Mouse (Mus musculus): ENCODE data around the gene Gm49369.
"Not testable (repeated sequence)": the region's sequence is repeated elsewhere in the genome, so short reads cannot be mapped to it uniquely, and the experiment has no call there.

Gm49369 gene

DNA sequence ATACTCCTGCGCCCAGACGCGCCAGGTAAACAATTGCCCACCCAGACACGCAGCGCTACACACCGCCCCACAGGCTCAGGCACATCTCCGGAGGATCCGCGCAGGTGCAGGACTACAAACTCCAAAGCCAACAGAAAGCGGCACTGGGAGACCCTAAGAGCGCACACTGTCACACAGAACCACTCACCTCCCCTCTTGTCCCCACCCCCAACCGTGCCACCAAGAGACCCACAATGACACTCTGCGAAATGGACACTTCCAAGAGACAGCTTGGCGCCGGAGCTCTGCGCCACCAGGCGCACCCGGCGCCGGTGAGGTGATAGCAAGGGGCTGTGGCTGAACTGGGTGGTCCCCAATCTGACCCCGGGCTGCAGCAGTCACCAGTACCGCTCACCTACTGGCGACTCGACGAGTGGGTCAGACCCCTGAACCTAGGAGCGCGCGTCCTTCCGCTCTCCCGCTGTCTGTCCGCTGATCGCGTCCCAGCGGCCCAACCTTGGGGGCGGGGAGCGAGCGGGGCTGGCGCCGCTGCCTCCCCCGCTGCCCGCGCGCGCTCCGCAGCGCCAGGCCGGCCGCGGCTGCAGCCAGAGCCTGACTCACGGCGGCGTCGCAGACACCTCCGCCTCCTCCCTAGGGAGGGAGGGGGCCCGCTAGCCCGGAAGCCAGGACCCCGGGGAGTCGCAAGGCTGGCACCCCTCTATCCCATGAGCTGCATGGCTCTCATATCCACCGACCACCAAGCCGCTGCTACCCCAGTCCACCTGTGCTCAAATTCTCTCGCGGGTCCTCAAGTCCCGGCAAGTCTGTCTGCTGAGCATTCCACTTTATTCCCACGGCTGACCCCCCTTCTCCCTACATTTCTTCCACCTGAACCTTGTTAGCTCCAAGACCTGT lies 10.5 kb downstream of the Gm49369 start:
- peak; percentile 43 to 61 for DNase-seq

DNA sequence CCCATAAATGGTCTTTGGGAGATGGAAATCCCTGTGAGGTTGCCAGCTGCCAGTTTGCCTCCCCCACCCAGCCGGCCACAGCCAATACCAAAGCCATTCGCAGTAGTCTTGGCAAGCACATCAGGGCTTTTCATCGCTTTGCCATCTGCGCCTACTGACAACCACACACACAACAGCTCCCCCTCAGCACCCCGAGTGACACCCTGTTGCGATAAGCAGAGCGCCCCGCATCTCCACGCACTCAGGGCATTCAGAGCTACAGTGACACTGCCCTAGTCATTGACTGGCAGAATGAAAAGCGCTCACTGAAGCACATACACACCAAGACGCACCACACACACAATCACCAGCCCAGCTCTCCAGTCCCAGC lies 11.1 kb downstream of the Gm49369 start:
- no peak for DNase-seq

DNA sequence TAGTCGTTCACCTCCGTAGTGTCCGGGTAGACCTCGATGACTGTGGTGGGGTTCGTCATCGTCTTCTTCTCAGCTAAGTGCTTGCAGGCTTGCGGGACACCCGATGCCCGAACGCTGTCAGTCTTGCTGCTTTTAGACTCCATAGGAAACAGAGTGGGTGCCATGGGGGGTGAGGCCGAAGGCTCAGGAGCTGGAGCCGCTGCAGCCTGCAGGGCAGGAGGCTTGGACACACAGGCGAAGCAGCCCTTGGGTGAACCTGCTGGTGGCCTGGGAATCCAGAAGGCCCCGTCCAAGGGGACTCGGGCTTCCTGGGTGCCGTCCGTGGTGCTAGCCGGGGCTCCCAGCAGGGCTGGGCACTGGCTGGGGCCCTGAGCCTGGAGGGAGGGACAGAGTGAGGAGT lies 11.5 kb downstream of the Gm49369 start:
- no peak for DNase-seq

DNA sequence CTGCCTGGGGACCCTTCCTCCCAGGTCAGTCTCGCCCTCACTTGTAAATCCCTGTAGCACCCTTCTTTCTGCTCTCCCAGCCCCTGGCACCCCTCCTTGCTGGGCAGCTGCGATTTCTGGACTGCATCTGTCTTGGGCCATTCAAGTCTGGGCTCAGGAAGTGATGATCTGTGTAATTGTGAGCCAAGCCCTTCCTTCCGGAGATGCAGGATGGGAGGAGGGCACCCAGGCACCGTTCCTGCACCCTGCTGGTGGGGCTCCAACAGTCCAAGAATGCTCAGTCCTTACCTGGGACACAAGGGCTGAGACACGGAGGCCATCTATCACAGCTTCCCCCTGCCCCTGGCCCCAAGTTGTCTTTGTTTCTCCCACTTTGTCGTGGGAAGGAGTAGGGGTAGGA lies 12.6 kb downstream of the Gm49369 start:
- DNase-seq: peak; percentile 56 to 63

DNA sequence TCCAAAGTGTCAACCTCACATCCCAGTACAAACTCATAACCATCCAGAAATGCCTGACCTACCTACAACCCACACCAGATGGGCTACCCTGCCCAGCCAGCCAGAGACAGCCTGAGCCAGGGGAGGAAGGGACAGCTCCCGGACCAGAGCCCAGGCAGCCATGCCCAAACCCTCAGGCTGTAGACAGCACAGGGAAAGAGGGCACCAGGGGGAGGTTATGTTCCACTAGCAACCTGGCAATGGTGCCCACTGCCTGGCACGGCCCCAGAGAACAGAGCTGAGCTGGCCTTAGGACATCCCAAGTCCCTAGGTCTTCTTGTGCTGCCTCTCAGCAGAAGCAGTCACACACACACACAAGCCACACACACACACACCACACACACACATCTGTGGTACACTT lies 13.6 kb downstream of the Gm49369 start:
- peak in 1 of 2 experiments; percentile 21 for DNase-seq

DNA sequence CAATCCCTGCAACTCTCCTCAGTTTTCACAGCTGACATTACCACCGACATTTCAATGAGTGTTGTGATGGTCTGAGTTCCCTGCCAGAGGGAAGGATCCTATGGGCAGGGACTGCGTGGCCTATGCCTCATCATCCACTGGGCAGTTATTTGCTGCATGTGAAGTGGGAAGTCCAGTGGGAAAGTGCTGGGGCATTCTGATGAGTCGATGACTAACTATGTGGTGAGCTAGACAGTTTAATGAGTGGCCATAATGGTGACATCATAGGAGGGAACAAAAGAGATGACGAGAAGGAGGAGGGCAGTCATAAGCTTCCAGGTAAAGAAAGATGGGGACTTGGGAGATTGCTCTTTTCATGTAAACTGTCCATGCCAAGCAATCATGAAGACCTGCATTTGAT lies 19.4 kb downstream of the Gm49369 start:
- DNase-seq: peak in 1 of 2 experiments; percentile 18

DNA sequence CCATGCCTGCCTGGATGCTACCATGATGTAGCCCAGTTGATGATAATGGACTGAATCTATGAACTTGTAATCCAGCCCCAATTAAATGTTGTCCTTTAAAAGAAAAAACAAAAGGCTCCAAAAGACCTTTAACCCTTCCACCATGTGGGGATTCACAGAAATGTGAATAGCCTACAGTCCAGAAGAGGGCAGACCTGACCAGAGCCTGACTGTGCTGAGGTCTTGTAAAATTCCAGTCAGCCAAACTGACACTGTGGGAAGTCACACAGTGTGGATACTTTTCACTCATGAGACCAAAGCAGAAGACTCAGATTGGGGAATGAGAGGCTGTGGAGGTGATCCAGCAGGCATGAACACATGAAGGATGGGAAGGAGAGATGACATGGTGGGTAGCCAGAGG lies 21.7 kb downstream of the Gm49369 start:
- no peak for DNase-seq

DNA sequence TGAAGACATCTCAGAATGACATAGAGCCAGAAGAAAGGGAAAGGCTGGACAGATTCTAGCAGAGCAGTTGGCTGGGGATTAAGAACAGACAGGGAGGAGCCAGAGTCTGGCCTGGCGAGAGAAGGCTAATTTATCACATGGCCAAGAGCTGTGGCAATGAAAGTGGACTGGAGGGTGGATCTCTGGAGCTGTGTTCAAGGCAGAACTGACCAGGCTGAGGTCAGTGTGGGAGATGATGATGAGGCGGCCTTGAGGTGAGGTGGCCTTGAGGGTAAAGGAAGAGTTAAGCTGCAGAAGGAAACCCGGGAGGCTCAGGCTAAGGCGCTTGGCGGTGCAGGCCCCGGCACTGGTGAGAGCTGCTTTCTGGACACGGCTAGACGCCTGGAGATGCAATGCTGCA lies 23.3 kb downstream of the Gm49369 start:
- DNase-seq: peak in 1 of 2 experiments; percentile 16

DNA sequence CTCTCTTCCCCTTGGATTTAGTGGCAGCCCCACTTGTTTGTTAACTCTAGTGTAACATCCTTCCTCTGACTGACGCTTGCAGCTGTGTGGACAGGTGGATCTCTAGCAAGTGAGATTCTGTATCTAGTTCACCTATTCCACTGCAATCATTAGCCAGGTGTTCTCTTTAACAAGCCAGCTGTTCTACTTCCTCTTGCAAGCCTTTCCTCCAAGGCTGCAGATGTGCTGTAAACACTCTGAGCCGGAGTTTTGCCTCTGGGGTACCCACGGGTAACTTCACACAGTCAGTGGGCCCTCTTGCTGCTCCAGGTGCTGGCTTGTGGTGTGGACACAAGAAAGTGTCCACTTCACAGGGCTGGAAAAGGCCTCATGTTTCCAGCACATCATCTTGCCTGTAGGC lies 24.9 kb downstream of the Gm49369 start:
- no peak for DNase-seq

DNA sequence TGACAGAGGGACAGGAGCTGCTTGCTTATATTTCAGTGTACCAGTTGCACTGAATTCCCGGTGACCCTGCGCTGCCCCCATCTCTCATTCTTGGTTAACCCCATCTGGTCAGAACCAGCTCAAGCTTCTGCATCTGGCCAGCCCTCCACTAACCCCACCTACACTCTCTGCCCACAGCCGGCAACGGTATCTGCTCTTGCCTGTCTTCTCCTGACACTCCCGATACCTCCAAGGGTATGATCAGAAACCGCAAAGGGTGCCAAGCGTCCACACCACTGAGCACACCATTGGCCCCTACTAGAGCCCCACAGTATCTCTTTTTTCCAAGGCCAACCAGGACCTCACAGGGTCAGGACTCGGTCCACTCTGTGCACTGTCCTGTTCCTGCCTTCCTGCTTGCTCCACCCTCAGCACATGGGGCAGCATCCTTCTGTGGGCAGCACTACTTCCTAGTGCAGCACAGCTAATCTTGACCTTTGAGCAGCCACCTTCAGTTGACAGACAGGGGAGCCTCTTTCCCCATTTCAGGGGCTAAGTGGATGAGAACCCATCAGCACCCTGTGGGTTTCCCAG lies 27.7 kb downstream of the Gm49369 start:
- DNase-seq: no peak

DNA sequence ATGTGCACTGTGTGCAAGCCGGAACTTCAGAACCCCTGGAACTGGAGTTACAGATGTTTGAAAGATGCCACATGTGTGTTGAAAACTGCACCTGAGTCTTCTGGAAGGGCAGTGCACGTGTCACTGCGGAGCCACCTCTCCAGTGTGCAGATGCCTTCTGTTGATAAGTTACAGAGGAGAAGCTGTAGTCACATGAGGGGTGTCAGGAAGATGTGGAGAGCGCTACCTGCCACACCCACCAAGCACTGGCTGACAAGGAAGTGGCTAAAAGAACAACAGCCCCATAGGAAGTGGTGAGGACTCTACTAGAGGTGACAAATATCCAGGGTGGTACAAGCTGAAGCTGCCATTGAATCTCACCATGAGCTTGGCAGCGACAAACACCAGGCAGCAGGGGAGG lies 28.6 kb downstream of the Gm49369 start:
- no peak for DNase-seq

DNA sequence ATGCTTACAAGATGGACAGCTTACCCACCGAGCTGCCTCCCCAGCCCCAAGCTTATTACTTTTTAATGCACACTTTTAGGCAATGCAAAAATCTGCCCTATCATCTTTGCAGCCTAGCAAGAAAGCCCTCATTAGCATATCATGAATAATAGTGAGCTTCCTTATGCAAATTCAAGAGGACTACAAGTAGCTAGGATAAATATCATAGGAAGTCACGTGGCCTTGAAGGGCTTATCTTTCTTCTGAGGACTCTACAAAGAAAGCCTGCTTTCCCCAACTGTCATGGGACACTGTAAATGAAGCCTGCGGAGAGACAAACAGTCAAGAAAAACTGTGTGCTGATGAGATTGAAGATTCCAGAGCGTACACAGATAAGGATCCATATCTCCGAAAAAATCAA lies 30.9 kb downstream of the Gm49369 start:
- no peak for DNase-seq

DNA sequence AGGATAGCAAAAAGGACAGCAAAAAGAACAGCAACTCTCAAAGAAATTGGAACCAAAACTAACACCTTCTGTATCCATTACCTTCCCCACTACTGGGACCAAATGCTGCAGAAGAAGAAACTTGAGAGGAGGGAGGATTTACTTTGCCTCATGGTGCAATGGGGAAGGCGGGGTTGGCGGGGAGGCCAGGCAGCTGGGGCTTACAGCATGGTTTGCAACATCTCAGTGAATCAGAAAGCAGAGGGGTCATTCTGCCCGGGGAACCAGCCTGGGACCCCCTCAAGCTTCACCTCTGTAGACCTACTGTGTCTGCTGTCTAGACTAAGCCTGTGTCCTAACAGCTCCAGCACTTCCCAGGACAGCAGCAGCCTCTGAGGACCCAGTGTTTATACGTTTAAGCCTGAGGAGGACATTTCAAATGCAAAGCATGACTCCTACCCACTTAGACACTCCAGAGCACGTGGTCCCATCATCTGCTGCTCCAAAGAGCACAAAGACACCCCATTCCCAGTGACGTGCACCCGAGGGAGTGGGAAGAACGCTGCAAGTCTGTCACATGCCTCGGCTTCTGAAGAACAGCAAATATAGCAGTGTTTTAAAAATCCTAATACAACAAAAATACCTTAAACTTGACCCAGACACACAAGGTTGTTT lies 33.0 kb downstream of the Gm49369 start:
- peak; percentile 49 for DNase-seq

DNA sequence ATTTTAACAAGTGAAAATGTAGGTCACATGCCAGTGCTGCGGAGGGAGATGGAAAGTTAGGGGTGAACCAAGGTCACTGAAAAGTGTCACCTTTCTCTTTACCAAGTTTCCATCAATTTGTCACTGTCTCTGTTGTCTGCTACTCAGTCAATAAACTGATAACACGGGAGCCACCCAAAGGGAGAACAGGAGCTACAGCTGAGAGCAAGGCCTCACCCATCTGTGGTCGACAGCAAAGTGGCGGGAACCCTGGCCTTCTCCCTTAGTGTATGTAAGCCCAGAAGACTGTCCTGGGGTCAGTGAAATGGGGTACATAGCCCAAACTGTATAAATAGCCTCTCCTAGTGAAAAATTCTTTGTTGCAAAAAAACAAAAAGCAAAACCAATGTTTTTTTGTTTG lies 34.9 kb downstream of the Gm49369 start:
- no peak for DNase-seq

DNA sequence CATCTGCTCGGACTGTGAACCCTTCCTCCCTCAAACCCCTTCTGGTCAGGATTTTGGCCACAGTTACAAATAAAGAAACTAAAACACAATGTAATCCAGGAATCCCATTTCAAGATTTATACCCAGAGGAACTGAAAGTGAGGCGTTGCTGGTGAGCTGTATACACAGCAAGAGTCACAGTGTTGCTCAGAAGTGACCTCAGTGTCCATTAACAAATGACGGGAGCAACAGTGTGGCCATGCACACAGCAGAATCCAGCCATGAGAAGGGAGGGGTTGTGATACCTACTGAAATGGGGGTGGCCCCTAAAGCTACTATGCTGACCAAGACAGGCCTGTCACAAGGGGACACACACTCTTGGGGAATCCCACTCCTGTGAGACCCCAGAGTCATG lies 40.2 kb downstream of the Gm49369 start:
- no peak for DNase-seq

DNA sequence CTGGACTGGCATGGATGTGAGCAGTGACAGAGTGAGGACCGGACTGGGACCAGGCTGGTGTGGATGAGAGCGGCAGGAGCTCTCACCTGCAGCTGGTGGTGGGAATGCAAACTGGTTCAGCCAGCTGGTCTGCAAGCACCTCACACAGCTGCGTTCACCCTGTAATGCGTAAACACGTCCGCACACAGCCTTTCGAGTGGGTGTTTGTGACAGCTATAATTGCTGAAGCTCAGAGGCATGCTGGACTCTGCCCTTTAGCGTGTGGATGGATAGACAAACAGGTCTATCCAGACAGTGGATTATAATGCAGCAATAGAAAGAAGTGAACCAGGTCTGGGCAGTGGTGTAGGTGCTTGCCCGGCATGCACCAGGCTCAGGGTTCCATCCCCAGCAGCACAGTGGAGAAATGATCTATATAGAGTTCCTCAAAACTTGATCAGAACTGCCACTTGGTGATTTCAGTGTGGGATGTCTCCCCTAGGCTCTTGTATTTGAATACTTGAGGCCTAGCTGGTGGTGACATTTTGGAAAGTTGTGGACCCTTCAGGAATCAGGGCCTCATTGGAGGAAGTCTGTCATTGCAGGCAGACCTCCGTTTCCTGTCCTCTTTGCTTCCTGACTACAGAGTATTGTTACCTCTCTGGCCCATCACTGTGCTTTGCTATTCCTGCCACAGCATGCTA lies 40.8 kb downstream of the Gm49369 start:
- DNase-seq: no peak

DNA sequence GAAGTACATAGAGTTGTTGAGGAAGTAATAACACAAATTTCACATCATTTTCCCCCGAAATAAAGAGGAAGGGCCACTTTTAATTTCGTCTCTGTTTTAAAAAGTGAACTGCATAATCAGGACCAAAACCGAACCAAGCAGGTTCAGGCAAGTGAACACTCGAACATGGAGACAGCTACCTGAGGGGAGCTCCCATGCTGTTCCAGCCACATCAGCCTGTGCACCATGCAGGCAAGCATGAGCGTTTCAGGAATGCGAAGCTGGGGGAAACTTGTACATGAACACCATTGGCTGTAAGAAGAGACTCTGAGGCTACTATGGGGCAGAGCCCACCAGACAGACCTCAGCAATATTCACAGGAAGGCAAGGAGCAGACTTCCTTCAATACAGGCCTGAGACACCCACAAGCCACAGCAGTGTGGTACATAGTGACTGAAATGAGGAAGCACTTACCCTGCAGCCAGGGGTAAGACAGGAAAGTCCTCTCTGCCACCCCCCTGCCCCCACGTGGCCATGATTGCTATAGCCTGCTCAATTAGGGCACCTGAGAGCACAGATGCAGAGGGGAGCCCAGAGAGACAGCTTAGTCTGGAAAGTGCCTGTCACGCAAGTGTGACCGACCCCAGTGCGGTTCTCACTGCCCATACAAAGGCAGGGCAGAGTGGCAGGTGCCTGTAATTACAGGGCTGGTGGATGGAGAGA lies 42.0 kb downstream of the Gm49369 start:
- peak; percentile 43 to 65 for DNase-seq

DNA sequence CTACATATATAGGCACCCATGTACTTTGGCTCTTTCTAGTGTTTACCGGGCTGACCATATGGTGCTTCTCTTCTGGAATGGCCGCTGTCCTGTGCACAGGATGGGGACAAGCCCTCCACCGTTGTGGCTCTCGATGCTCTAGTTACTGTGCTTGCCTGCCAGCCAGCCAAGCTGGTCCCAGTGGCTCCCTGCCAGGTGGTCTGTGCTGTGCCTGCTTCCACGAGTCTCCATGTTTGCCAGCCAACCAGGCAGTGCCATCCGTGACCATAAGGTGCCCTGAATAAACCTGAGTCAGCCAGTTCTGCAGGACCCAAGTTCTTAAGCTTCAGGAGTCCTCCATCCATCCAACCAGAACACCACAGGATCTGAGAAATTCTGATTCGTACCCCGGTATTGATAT lies 47.3 kb downstream of the Gm49369 start:
- DNase-seq: no peak

DNA sequence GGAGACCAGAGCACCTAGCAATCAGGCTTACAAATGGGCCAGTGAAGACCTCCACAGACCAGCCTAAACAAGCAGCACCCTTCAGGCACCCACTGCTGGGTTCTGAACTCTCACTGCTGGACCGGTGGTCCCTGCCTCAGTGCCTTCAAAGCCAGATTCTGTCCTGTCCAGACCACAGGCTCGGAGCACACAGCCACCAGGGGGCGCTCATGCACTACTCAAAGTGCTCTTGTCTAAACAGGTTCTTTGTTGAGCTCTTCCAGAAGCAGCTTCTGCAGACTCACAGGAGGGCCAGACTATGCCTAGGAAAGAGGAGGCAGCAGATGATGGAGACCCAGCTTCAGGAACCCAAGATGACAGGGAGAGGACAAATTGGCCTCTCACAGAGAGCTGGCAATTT lies 48.2 kb downstream of the Gm49369 start:
- peak; percentile 84 to 89 for DNase-seq

DNA sequence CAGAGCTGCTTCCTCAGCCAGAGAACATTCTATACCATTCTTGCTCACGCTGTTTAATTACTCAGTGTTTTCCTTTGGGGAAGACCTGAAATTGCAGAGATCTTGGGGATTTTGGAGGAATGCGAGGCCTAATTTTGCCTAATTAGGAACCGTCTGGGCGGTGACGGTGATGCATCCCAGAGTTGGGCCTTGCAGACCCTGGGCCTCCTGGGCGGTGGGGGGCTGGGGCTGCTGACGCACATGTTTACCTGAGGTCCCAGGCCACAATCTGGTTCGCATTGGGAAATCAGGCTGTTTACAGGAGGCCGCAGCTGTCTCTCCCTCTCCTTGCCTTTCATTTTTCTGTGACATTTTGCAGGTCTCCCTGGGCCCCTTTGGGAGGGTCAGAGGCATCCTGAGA lies 49.7 kb downstream of the Gm49369 start:
- not testable (repeated sequence) for DNase-seq

DNA sequence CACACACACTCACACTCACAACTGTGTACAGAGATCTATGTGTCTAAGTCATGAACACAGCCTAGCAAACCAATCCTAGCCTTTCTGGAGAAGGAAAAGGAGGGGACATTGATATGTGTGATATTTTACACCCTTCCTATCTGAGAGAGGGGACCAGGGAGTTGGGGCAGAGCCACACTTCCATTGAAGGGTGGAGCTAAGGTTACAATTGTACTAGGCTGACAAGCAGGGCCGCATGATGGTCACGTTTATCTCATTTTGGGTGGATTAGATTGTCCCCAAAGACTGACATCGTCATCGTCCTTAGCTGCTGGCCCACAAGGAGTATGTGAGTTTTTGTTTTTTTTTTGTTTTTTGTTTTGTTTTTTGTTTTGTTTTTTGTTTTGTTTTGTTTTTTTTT lies 51.2 kb downstream of the Gm49369 start:
- DNase-seq: no peak

DNA sequence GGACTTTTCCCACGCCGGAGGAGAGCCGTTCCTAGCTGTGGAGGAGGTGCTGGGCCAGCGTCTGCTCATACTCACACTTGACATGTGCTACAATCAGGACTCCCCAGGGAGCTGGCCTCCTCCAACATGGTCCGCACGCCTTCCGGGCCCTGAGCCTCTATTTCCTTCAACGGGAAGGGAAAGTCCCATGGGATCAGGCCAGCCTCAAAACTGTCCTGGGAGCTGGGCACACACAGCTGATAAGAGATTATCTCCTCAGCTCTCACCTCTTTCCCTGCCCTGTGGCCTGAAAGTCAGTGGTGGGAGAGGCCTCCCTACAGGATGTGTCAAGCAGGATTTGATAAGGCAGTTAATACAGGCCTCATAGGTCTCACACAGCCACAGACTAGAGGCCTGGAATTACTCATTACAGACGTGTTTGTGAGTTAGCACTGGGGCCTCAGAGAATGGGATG lies 52.2 kb downstream of the Gm49369 start:
- DNase-seq: peak; percentile 27 to 67

DNA sequence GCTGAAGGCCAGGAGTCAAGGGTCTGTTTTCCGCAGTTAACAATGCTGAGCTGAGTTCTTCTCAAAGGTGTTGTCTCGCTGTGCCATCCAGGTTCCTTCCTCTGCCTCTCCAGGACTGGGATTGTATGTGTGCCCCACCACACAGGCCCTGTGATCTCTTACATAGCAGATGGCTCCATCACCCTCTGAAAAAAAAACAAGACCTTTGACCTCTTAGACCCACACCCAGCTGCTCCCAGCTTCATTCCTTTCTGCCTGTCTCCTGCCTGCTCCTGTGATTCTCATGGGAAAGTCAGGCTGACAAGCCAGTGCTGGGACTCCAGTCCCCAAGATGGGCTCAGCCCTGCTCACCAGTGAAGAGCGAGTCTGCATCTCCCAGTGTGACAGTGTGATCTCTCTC lies 54.0 kb downstream of the Gm49369 start:
- DNase-seq: no peak
